Mouse (Mus musculus) limb, embryonic 12.5 days (tissue): ENCODE measurements at regions not wholly inside any gene's neighbourhood (a gene's known extent, or its start where the extent isn't known, plus 50 kb on each side); places are given as distances from the start of the nearest gene placed in this dataset.

Experiments used
- ATAC-seq: fragments of 200-750 bp; cut with Nextera tagmentation; 2 replicates; pipeline ENCODE4 v1.8.0; 2017; ENCODE audit warnings: low read depth, moderate TSS enrichment; ENCODE audit not compliant: insufficient number of reproducible peaks, insufficient read depth, low FRiP score, low TSS enrichment
- H3K27ac ChIP-seq: fragments of 300-500 bp; sonication (generic); 2 replicates; pipeline ENCODE4 v1.5.1; 2016; ENCODE audit warnings: mild to moderate bottlenecking, moderate library complexity
- H3K27me3 ChIP-seq: fragments of 300-500 bp; sonication (generic); 2 replicates; pipeline ENCODE4 v1.6.1; 2016; ENCODE audit warnings: mild to moderate bottlenecking, moderate library complexity
- H3K36me3 ChIP-seq: fragments of 300-500 bp; sonication (generic); 2 replicates; pipeline ENCODE4 v1.6.1; 2016; ENCODE audit warnings: mild to moderate bottlenecking, moderate library complexity
- H3K4me1 ChIP-seq: fragments of 300-500 bp; sonication (generic); replicated peaks from 2 replicates; pipeline ENCODE4 v1.6.1; 2016
- H3K4me2 ChIP-seq: fragments of 300-500 bp; sonication (generic); 2 replicates; pipeline ENCODE4 v1.6.1; 2016; ENCODE audit warnings: mild to moderate bottlenecking, moderate library complexity
- H3K4me3 ChIP-seq: fragments of 300-500 bp; sonication (generic); replicated peaks from 2 replicates; pipeline ENCODE4 v1.5.1; 2016; ENCODE audit warnings: mild to moderate bottlenecking
- H3K9ac ChIP-seq: fragments of 300-500 bp; sonication (generic); replicated peaks from 2 replicates; pipeline ENCODE4 v1.6.1; 2016; ENCODE audit warnings: mild to moderate bottlenecking, moderate library complexity
- H3K9me3 ChIP-seq: fragments of 300-500 bp; sonication (generic); 2 replicates; pipeline ENCODE4 v1.6.1; 2016; ENCODE audit warnings: mild to moderate bottlenecking, moderate library complexity
- WGBS: fragments of 180-500 bp; shearing (Covaris S2); methylation state at CpG from one replicate; pipeline ENCODE4 v1.1.7; 2016; 5-methylcytosine and 5-hydroxymethylcytosine counted together

DNA sequence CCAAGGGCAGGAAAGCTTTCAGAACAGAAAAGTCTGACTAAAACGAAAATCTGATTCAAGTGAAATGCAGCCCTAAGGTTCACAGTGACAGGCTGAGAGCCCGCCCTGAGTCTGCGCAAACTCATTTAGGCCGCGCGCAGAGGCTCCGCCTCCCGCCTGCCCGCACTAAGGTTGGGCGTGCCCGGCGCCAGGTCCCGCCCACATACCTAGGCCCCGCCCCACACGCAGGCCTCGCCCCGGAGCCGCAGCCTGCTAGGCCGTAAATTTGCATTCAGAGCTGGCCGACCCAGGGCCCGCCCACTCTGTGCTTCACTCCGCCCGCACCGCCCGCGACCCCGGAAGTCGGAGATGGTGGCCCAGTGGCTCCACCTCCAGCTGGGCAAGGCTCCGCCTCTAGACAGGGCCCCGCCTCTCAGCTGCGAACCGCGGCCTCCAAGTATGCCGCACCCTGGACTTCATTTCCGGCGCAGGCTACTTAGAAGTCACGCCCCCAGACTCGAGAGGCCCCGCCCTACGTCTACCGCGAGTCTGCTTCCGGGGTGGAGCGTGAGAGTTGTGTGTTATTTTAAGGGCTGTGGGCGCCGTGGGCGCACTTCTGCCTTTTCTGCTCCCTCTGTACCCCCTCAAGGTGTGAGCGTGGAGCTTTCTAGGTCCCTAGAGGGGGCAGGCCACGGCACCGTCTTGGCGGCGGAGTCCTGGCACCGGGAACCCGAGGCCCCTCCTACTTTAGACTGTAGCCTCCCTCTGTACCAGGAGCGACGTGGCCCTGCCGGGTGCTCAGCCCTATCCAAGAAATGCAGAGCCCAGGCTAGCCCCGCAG, 52.3 kb upstream of the Wnt7b start:
- peaks cover 3% of the 10 kb centered on the region; the same call in 1 of the 2 replicates for H3K27me3 ChIP-seq
- H3K4me1 ChIP-seq: peaks cover 15% of the 10 kb centered on the region; the same call in 1 of the 2 replicates
- peak overlapping the region; percentile 50 for H3K4me3 ChIP-seq
- peak; percentile 97 for ATAC-seq
- under 1% methylated on average over 58 of the region's 58 CpGs for WGBS
- peak overlapping the region; percentile 52 for H3K4me2 ChIP-seq
- H3K27ac ChIP-seq: peak overlapping the region; percentile 87
- peak overlapping the region; percentile 59 for H3K9ac ChIP-seq
- no peaks in the 10 kb centered on the region for H3K9me3 ChIP-seq
- H3K36me3 ChIP-seq: no peaks in the 10 kb centered on the region

DNA sequence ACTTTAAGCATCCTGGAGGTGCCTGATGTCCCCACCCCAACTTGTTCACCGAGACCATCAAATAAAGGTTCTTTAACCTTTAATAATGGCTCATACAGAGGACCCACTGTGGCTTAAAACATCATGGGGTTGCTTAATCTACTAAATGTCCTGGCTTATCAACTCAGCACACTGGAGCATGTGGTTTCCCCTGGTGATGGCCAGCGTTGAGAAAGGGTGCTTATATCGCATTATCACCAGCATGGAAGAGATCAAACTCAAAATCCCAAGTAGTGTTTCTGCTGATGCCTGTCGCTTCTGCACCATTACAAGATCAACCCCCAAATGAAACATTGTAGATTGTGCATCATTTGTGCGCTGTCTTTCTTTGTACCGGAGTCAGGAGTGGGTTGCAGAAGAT, 53.2 kb upstream of the Wnt7b start:
- Histone ChIP-seq H3K4me3 (peak overlapping the region; percentile 50), H3K27me3 (peaks cover 3% of the 10 kb centered on the region; the same call in 1 of the 2 replicates), H3K27ac (no peak overlapping the region), H3K4me2 (peak overlapping the region; percentile 52; the same call in 1 of the 2 replicates), H3K4me1 (peaks cover 15% of the 10 kb centered on the region; the same call in 1 of the 2 replicates), H3K9me3 (no peaks in the 10 kb centered on the region), H3K36me3 (no peaks in the 10 kb centered on the region), H3K9ac (no peak overlapping the region)
- WGBS: 94% methylated on average over 6 of the region's 6 CpGs
- ATAC-seq: no peak

DNA sequence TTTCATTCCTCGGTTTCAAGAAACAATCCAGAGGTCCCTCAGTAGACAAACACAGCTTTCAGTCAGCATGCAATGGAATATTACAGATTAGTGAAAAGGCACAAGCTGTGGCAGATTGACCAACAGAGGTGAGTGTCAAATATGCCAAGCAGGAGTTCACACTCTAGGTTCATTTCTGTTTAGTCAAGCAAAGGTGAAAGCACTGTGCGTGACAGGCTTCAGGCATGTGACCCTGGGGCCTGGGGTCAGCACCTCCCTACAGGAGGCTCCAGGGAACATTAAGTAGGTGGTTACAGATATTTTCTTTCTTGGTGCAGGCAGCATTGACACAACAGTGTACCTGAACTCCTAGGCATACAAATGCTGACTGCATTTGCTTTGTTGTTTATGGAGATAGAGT, 57.3 kb upstream of the Wnt7b start:
- Histone ChIP-seq H3K27ac (no peak overlapping the region), H3K9ac (no peak overlapping the region), H3K4me2 (no peak overlapping the region), H3K9me3 (no peaks in the 10 kb centered on the region), H3K4me3 (no peak overlapping the region), H3K36me3 (no peaks in the 10 kb centered on the region), H3K27me3 (peaks cover 17% of the 10 kb centered on the region), H3K4me1 (0 out of 2 replicates have a peak, but pooled peaks cover 3% of the 10 kb centered on the region)
- WGBS: 68% methylated on average over 2 of the region's 2 CpGs
- no peak for ATAC-seq

DNA sequence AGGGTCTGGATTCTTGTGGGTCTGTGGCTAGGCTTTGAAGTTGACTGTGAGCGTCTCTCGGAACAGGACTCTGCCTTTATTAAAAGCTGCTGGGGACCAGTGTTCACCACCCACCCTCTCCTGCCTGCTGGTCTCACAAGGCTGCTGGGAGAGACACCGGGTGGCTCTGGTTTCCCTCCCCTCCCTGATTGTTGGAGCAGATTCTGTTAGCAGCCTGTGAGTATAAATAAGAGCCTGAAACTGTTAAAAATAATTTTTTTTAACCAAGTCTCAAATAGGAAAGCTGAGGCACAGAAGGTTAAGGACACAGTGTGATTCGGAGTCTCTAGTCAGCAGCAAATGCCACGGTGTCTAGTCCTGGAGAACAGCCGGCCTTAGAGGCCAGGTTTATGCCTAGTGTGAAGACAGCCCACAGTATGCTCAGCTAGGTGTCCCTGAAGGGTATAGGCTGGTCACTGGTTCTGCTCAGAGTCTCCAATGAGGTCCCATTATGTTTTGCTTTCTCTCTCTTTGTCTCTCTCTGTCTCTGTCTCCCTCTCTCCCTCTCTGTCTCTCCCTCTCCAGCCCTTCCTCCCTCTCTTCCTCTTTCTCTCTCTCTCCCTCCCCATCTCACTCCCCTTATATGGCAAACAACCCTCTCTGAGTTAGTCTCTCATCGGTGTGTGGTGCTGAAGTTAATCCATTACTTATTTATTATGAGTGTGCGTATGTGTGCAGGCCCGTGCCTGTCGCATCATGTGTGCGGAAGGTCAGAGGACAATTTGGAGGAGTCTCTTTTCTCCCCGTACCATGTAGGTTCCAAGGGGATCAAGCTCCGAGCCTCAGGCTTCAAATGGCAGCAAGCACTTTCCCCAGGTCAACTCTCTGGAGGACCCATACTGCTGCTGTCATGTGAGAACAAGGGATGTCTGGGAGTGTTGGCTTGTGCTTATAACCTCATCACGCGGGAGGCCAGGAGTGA, 59.1 kb upstream of the Wnt7b start:
- 71% methylated on average over 15 of the region's 15 CpGs for WGBS
- no peak for ATAC-seq
- Histone ChIP-seq H3K4me3 (no peak overlapping the region), H3K9me3 (no peaks in the 10 kb centered on the region), H3K27ac (no peak overlapping the region), H3K9ac (no peak overlapping the region), H3K36me3 (no peaks in the 10 kb centered on the region), H3K27me3 (peaks cover 21% of the 10 kb centered on the region), H3K4me2 (no peak overlapping the region), H3K4me1 (peaks cover 16% of the 10 kb centered on the region)

DNA sequence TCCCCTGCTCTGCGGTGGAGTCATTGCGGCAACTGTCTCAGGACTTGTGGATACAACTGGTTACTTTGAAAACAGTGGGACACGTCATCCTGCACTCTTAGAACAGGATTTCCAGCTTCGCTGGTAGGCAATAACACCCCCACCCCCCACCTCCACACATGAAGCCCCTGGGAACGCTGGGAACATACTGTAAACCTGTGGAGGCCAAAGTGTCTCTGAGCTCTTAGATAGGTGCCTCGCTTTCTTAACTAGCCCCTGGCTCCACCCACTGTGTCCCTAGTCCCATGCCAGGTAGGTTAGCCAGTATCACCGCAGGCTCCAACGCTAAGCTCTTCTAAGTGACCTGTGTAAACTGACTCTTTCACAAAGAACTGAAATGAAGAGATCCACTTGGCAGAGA, 63.1 kb upstream of the Wnt7b start:
- Histone ChIP-seq H3K4me1 (peaks cover 25% of the 10 kb centered on the region), H3K9ac (peak overlapping the region; percentile 75; the same call in 1 of the 2 replicates), H3K9me3 (no peaks in the 10 kb centered on the region), H3K27me3 (peaks cover 39% of the 10 kb centered on the region), H3K4me2 (peak overlapping the region; percentile 78), H3K36me3 (no peaks in the 10 kb centered on the region), H3K27ac (peak overlapping the region; percentile 95), H3K4me3 (peak overlapping the region; percentile 46; the same call in 1 of the 2 replicates)
- 52% methylated on average over 8 of the region's 8 CpGs for whole genome bisulfite sequencing
- ATAC-seq: no peak

DNA sequence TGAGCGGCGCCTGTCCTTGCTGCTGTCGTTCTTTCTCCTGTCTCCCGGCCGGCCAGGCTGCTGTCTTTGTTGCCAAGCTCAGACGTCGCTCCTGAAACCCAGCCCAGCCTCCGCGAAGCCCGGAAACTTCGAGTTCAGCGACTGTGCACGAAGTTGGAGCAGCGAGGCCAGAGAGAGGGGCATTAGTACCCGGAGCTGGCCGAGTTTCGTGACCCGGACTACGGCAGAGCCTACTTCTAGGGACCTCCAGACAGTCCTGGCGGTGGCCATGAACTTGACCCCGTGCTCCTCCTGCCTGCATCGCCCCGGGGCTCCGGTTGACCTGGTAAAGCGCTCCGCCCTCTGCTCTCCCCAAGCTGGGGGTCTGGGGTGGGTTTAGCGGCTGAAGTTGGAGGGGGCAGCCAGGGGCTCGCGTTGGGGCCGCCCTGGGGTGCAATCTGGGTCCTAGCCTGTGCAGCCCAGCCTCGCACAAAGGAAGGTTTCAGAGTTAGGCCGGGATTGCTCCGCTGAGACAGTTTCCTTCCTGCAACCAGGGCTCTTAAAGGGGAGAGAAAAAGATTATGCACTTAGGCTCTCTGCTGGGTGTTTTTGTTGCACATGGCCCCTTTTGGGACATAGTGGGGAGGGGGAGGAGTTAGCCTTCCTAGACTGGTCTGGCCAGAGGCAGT, 63.8 kb upstream of the Wnt7b start:
- WGBS: 1% methylated on average over 33 of the region's 33 CpGs

DNA sequence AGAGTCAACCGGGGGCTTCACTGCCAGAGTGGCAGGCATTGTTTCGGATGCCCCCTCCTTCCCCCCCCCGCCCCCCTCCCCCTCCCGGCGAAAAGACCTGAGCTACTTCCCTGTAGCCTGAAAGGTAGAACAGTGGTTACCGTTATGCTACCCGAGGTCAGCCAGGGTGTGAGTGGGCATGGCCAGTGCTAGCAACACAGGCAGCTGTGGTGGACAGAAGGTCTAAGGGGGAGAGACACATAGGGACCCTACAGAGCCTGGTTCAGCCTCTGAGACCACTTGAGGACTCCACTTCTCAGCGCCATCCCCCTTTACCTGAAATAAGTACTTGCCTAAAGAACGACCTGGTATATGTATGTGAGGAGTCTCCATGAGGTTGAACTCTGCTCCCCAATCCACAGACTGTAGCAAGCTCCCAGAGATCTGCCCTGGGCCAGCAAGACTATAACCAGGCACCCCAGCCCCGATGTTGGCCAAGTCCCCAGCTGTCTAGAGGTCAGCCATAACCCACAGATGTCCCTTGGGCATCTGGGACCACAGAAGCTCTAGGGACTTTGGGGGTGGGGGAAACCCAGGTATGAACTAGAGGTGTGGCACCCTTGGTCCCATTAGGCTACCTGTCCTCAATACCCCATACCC, 64.5 kb upstream of the Wnt7b start:
- Histone ChIP-seq H3K9me3 (no peaks in the 10 kb centered on the region), H3K9ac (peak overlapping the region; percentile 75), H3K27ac (peak overlapping the region; percentile 95), H3K27me3 (peaks cover 40% of the 10 kb centered on the region), H3K36me3 (no peaks in the 10 kb centered on the region), H3K4me2 (peak overlapping the region; percentile 78), H3K4me3 (peak overlapping the region; percentile 46), H3K4me1 (peaks cover 22% of the 10 kb centered on the region)
- peak; percentile 60 for ATAC-seq
- WGBS: 27% methylated on average over 8 of the region's 10 CpGs

More for the DNA sequence above, 63.8 kb upstream of the Wnt7b start:
- H3K4me2 ChIP-seq: peak overlapping the region; percentile 78
- H3K27ac ChIP-seq: peak overlapping the region; percentile 95
- H3K9ac ChIP-seq: peak overlapping the region; percentile 75
- H3K4me1 ChIP-seq: peaks cover 24% of the 10 kb centered on the region
- H3K36me3 ChIP-seq: no peaks in the 10 kb centered on the region
- no peaks in the 10 kb centered on the region for H3K9me3 ChIP-seq
- ATAC-seq: peak; percentile 79
- peaks cover 39% of the 10 kb centered on the region for H3K27me3 ChIP-seq
- H3K4me3 ChIP-seq: peak overlapping the region; percentile 46

DNA sequence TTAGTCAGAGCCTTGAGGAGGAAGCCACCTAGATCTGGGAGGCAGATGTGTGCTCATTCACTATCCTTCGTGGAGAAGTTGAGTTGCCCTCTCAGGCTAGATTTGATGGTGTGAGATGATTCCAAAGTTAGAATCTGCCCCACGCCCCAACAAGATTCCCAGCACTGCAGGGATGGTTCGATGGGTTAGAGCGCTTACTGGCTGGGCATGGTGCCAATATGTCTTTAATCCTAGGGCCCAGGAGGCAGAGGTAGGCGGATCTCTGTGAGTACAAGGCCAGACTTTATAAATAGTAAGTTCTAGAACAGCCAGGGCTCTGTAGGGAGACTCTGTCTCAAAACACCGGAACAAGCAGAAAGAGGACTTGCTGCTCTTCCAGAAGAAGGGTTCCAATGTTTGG, 65.3 kb upstream of the Wnt7b start:
- no peak overlapping the region for H3K4me2 ChIP-seq
- peaks cover 39% of the 10 kb centered on the region for H3K27me3 ChIP-seq
- no peak overlapping the region for H3K4me3 ChIP-seq
- H3K9ac ChIP-seq: no peak overlapping the region
- no peaks in the 10 kb centered on the region for H3K9me3 ChIP-seq
- 85% methylated on average over 6 of the region's 6 CpGs for WGBS
- peaks cover 25% of the 10 kb centered on the region for H3K4me1 ChIP-seq
- no peak overlapping the region for H3K27ac ChIP-seq
- ATAC-seq: no peak
- no peaks in the 10 kb centered on the region for H3K36me3 ChIP-seq

DNA sequence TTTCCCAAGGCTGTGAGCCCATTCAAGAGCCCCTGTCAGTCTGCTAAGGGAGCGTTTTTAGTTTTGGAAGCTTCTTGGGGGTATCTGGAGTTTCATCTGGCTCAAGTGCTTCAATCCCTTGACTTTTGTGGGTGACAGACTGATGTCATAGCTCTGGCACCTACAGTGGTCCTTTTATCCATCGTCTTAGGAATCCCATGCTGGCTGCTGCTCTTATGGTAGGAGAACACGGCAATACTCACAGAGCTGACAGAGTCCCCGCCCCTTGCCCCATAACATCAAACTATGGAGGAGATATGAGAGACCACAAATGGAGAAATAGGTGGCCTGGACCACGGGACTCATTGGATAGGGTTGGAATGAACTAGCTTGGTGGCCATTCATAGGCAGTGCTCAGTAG, 68.0 kb upstream of the Wnt7b start:
- 91% methylated on average over 5 of the region's 5 CpGs for WGBS
- no peak overlapping the region for H3K4me3 ChIP-seq
- no peaks in the 10 kb centered on the region for H3K9me3 ChIP-seq
- ATAC-seq: no peak
- H3K36me3 ChIP-seq: no peaks in the 10 kb centered on the region
- H3K27me3 ChIP-seq: peaks cover 27% of the 10 kb centered on the region
- H3K9ac ChIP-seq: no peak overlapping the region
- peaks cover 44% of the 10 kb centered on the region for H3K4me1 ChIP-seq
- H3K4me2 ChIP-seq: no peak overlapping the region
- H3K27ac ChIP-seq: no peak overlapping the region

DNA sequence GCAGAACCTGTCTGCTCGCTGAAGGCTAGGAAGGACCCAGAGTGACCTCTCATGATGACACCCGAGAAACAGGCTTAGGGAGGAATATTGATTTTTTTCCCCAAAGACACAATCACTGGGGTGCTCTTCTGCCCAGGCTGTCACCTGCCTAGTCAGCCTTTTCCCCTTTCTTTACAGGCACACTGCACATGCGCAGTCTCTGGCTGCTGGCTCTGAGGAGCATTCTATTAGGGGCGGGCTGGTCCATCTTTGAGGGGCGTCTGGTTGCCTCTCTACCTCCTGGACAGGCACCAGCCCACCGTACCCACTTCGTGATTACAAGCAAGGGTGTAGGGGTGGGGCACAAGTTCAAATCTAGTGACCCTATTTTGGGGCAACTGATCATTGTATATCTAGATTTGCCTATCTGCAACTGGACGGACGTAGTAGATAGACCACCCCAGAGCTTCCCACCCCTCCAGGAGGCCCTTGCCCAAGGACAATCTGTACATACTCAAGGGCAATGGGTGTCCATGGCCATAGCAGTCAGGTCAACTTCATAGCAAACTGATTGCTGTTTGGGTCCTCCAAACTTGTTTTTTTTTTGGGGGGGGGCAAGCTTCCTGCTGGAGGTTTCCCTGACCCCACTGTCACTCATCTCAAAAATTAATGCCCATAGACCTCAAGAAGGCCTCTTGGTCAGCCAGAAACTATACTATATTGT, 69.6 kb upstream of the Wnt7b start:
- no peak for ATAC-seq
- Histone ChIP-seq H3K9ac (no peak overlapping the region), H3K4me3 (no peak overlapping the region), H3K9me3 (no peaks in the 10 kb centered on the region), H3K4me2 (no peak overlapping the region), H3K27ac (no peak overlapping the region), H3K27me3 (peaks cover 27% of the 10 kb centered on the region), H3K4me1 (peaks cover 34% of the 10 kb centered on the region), H3K36me3 (no peaks in the 10 kb centered on the region)
- WGBS: 81% methylated on average over 9 of the region's 9 CpGs
